Mouse (Mus musculus) neural tube, embryonic 12.5 days (tissue): ENCODE measurements around the gene Cpn2. TPM values are rescaled to one million over a fixed set of nuclear protein-coding genes. Genes with fewer than 3 reads are reported as not detected.

Experiments
- ATAC-seq: fragments of 200-750 bp; cut with Nextera tagmentation; 2 replicates; pipeline ENCODE4 v1.8.0; 2017; ENCODE audit warnings: low read depth, mild to moderate bottlenecking, moderate TSS enrichment, moderate library complexity; ENCODE audit not compliant: low FRiP score
- H3K27ac ChIP-seq: fragments of 300-500 bp; sonication (generic); 2 replicates; pipeline ENCODE4 v1.5.1; 2016
- H3K27me3 ChIP-seq: fragments of 300-500 bp; sonication (generic); replicated peaks from 2 replicates; pipeline ENCODE4 v1.6.1; 2016; ENCODE audit warnings: mild to moderate bottlenecking
- H3K36me3 ChIP-seq: fragments of 300-500 bp; sonication (generic); 2 replicates; pipeline ENCODE4 v1.6.1; 2016; ENCODE audit warnings: mild to moderate bottlenecking
- H3K4me1 ChIP-seq: fragments of 300-500 bp; sonication (generic); 2 replicates; pipeline ENCODE4 v1.6.1; 2016
- H3K4me2 ChIP-seq: fragments of 300-500 bp; sonication (generic); replicated peaks from 2 replicates; pipeline ENCODE4 v1.6.1; 2016; ENCODE audit warnings: mild to moderate bottlenecking
- H3K4me3 ChIP-seq: fragments of 300-500 bp; sonication (generic); 2 replicates; pipeline ENCODE4 v1.5.1; 2016
- H3K9ac ChIP-seq: fragments of 300-500 bp; sonication (generic); 2 replicates; pipeline ENCODE4 v1.6.1; 2016; ENCODE audit warnings: mild to moderate bottlenecking
- H3K9me3 ChIP-seq: fragments of 300-500 bp; sonication (generic); 2 replicates; pipeline ENCODE4 v1.6.1; 2016; ENCODE audit warnings: mild to moderate bottlenecking
- WGBS: fragments of 180-500 bp; shearing (Covaris S2); methylation state at CpG from one replicate; pipeline ENCODE4 v1.1.7; 2016; 5-methylcytosine and 5-hydroxymethylcytosine counted together
- polyA plus RNA-seq: library from polyadenylated mRNA; unstranded; fragments of >200 nt; fragmentation: Nextera tagmentation; extraction: Ambion mirVana; gene quantifications from 2 replicates; pipeline ENCODE4 v1.2.1, GENCODE M21; 2016

Gene Cpn2
- polyA plus RNA-seq, 1 experiment from 2014 or later: not detected

DNA sequence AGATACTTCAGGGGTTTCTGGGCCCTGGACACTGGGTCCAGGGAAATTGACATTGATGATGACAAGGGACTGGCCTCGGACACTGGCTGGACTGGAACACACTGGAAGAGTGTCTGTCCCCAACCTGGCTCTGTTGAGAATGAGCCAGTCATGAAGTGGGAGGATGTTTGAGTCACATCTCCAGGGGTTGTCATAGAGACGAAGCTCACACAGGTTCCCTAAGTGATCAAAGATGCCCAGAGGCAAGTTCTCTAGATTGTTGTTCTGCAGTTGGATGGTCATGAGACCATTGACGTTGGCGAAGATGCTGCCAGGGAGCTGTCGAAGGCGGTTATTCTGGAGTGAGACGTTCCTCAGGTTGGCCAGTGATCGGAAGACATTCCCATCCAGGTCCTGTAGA is 5.8 kb upstream of the Cpn2 start:
- H3K27me3 ChIP-seq: no peaks in the 10 kb centered on the region; the same call in 1 of the 2 replicates
- no peak overlapping the region for H3K9ac ChIP-seq
- H3K36me3 ChIP-seq: no peaks in the 10 kb centered on the region
- 92% methylated on average over 8 of the region's 8 CpGs for WGBS
- no peak overlapping the region for H3K4me3 ChIP-seq
- no peaks in the 10 kb centered on the region for H3K9me3 ChIP-seq
- no peak overlapping the region for H3K27ac ChIP-seq
- ATAC-seq: no peak
- H3K4me2 ChIP-seq: no peak overlapping the region
- H3K4me1 ChIP-seq: no peaks in the 10 kb centered on the region

DNA sequence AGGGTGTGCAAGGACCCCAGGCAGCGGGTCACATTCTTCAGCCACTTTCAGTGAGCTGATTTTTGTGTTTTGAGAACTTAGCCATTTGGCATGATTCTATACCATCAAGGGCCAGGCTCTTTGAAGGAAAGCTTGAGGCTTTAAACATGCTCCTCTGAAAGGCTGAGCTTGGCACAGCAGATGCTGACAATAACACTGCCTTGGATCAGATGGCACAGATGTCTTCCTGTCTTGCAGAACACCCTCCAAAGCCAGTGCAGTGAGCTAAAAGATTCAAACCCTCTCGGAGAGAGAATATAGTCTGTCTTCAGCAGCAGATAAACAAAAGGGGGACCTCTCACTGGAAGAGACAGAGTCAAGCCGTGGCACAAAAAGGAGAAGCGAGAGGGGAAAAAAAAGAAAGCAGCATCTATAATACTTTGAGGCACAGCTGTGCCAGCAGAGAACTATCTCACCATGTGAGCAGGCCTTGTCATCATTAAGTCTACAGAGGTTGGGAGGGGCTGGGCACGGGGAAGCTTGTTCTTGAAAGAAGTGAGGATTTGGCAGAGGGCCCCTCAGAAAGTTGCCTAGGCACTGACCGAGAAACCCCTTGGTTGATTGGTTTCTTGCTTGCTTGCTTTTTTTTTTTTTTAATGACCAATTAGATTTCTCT is 4.8 kb upstream of the Cpn2 start:
- H3K4me1 ChIP-seq: no peaks in the 10 kb centered on the region
- H3K27ac ChIP-seq: no peak overlapping the region
- H3K9me3 ChIP-seq: no peaks in the 10 kb centered on the region
- no peaks in the 10 kb centered on the region for H3K36me3 ChIP-seq
- no peak overlapping the region for H3K9ac ChIP-seq
- WGBS: 74% methylated on average over 6 of the region's 6 CpGs
- H3K4me3 ChIP-seq: no peak overlapping the region
- H3K4me2 ChIP-seq: no peak overlapping the region
- no peak for ATAC-seq
- H3K27me3 ChIP-seq: no peaks in the 10 kb centered on the region; the same call in 1 of the 2 replicates

DNA sequence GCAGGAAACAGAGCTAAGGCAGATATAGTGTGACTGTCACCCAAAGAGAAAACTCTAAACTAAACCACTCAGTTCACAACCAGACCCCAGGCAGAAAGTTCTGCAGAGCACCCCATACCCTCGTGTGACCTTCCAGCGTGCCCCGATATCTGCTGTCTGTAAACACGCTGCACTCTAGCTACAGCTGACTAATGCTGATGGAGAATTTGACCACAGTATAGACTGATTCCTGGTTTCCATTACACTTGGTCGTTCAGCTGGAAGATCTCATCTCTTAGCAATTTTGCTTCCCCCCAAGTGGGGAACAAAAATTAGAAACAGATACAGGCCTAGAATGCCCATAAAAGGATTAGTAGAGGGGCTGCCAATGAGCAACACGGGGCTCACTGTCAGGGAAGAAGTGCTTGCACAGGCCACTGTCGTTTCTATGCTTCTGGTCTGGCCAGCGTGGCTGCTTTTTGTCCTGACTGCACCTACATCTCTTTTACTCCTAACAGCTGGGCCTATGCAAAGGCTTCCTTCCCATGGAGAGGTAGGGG is 4.0 kb upstream of the Cpn2 start:
- H3K4me3 ChIP-seq: no peak overlapping the region
- no peak overlapping the region for H3K27ac ChIP-seq
- no peak overlapping the region for H3K9ac ChIP-seq
- WGBS: 77% methylated on average over 8 of the region's 8 CpGs
- H3K36me3 ChIP-seq: no peaks in the 10 kb centered on the region
- ATAC-seq: no peak
- no peaks in the 10 kb centered on the region for H3K27me3 ChIP-seq
- H3K4me2 ChIP-seq: no peak overlapping the region
- H3K4me1 ChIP-seq: no peaks in the 10 kb centered on the region
- no peaks in the 10 kb centered on the region for H3K9me3 ChIP-seq

DNA sequence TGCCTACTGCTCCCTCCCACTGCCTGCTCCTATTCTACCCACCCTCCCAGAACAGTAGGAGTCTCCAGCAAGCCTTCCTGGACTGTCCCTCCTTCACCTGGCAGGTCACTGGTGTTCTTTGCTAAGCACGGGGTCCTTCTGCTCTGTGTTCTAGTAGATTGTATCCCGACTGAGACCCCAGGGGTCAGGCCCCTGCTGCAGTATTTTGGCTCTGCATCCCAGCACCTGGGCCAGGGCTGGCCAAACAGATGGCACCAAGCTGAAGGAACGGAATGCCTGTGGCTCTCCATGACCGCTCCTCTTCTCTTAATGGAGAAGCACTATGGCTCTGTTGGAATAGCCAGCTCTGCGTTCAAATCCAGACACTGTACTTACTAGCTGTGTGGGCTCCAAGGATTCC is 738 bp downstream of the Cpn2 start:
- no peaks in the 10 kb centered on the region for H3K27me3 ChIP-seq
- H3K27ac ChIP-seq: no peak overlapping the region
- H3K4me1 ChIP-seq: no peaks in the 10 kb centered on the region
- H3K9ac ChIP-seq: no peak overlapping the region
- no peaks in the 10 kb centered on the region for H3K36me3 ChIP-seq
- WGBS: 91% methylated on average over 5 of the region's 5 CpGs
- no peak overlapping the region for H3K4me3 ChIP-seq
- no peak overlapping the region for H3K4me2 ChIP-seq
- no peak for ATAC-seq
- H3K9me3 ChIP-seq: no peaks in the 10 kb centered on the region

DNA sequence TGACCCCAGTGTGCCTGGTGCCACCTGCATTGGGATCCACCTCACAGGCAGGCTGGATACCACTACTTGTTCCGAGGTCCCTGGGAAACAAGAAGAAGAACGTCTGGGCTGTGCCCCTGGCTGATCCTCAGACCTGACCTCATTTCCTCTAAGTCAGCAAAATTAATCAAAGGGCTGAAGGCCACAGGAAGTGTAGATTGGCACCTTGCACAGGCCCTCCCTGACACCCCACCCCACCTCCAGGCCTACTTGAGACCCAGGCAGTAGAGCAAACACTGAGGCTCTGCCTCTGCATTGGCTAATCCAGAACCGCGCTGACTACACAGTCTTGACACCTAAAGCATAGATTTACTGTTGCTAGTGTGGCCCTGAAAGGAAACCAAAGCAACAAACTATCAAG is 1.7 kb downstream of the Cpn2 start:
- H3K4me2 ChIP-seq: no peak overlapping the region
- H3K4me1 ChIP-seq: no peaks in the 10 kb centered on the region
- no peak overlapping the region for H3K4me3 ChIP-seq
- no peak overlapping the region for H3K9ac ChIP-seq
- H3K36me3 ChIP-seq: no peaks in the 10 kb centered on the region
- H3K9me3 ChIP-seq: no peaks in the 10 kb centered on the region
- WGBS: 83% methylated on average over 4 of the region's 4 CpGs
- no peaks in the 10 kb centered on the region for H3K27me3 ChIP-seq
- no peak for ATAC-seq
- H3K27ac ChIP-seq: no peak overlapping the region

DNA sequence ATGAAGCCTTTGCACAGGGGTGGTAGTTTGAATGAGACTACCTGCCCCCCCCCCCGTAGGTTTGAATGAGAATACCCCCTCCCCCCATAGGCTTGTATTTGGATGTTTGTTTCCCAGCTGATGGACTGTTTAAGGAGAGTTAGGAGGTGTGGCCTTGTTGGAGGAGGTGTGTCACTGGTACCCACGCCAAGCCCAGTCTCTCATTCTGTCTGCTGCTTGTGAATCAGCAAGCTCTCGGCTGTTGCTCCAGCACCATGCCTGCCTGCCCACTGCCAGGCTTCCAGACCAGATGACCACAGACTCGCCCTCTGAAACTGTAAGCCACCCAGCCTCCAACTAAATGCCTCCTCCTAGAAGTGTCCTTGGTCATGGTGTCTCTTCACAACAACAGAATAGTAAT is 4.1 kb downstream of the Cpn2 start:
- Histone ChIP-seq H3K4me2 (no peak overlapping the region), H3K9ac (no peak overlapping the region), H3K4me3 (no peak overlapping the region), H3K27me3 (no peaks in the 10 kb centered on the region), H3K36me3 (no peaks in the 10 kb centered on the region), H3K9me3 (no peaks in the 10 kb centered on the region), H3K4me1 (no peaks in the 10 kb centered on the region), H3K27ac (no peak overlapping the region)
- WGBS: 67% methylated on average over 4 of the region's 4 CpGs
- no peak for ATAC-seq

DNA sequence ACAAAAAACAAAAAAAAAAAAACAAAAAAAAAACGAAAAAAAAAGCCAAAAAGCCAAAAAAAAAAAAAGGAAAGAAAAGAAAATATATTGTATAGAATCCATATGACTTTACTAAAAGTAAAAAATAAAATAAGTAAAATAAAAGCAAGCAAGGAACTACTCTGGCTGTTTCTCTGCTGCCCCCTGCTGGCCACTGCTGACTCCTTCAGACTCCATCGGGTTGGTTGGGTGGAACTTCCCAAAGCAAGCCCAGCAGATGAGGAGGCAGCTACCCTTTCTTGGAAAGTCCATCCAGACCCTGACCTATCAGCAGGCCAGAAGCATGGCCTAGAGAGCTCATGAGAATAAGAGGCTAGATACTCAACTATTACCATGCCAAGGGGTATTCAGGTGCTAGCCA is 4.6 kb downstream of the Cpn2 start:
- Histone ChIP-seq H3K9me3 (no peaks in the 10 kb centered on the region), H3K4me3 (no peak overlapping the region), H3K4me1 (no peaks in the 10 kb centered on the region), H3K36me3 (no peaks in the 10 kb centered on the region), H3K9ac (no peak overlapping the region), H3K4me2 (no peak overlapping the region), H3K27me3 (no peaks in the 10 kb centered on the region), H3K27ac (no peak overlapping the region)
- WGBS: 0% methylated on average over 2 of the region's 2 CpGs
- ATAC-seq: no peak; the same call in 1 of the 2 replicates

DNA sequence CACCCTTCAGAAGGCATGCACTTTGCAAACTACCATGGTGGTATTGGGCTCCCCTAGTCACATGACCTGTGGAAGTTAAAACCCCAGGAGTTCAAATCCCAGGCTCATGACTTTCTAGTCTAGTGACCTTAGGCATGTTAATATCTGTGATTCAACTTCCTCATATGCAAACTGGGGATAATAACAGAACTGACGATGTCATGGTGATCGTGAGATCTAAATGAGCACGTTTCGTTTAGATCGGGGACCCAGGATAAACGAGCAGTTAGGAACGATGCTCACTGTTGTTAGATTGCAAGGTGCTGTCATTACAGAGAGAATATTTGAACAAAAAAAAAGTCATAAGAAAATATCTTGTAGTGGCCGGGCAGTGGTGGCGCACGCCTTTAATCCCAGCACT is 5.1 kb downstream of the Cpn2 start:
- Histone ChIP-seq H3K27me3 (no peaks in the 10 kb centered on the region), H3K4me3 (no peak overlapping the region), H3K27ac (no peak overlapping the region), H3K4me1 (no peaks in the 10 kb centered on the region), H3K9ac (no peak overlapping the region), H3K9me3 (no peaks in the 10 kb centered on the region), H3K36me3 (no peaks in the 10 kb centered on the region), H3K4me2 (no peak overlapping the region)
- no peak for ATAC-seq
- WGBS: 88% methylated on average over 10 of the region's 10 CpGs

DNA sequence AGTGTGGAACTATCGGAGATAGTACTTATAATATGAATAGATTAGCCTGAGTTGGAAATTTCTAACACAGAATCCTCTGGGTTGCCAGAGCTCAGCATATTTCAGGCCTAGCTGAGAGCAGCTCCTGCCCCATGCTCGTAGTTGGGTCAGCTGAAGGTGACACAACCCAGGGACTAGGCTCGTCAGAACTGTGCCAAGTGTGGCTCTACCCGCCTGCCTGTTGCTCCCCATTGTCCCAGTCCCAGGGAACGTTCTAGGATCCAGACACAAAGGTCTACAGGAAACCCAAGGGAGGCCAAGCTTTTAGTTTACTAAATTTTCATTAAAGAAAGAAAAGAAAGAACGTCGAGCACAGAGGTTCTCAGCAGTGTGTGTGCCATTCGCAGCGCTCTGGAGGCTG is 6.0 kb downstream of the Cpn2 start:
- WGBS: 91% methylated on average over 9 of the region's 9 CpGs
- no peak for ATAC-seq
- Histone ChIP-seq H3K36me3 (no peaks in the 10 kb centered on the region), H3K27ac (no peak overlapping the region), H3K4me2 (no peak overlapping the region), H3K9ac (no peak overlapping the region), H3K4me3 (no peak overlapping the region), H3K27me3 (no peaks in the 10 kb centered on the region), H3K9me3 (no peaks in the 10 kb centered on the region), H3K4me1 (no peaks in the 10 kb centered on the region)

DNA sequence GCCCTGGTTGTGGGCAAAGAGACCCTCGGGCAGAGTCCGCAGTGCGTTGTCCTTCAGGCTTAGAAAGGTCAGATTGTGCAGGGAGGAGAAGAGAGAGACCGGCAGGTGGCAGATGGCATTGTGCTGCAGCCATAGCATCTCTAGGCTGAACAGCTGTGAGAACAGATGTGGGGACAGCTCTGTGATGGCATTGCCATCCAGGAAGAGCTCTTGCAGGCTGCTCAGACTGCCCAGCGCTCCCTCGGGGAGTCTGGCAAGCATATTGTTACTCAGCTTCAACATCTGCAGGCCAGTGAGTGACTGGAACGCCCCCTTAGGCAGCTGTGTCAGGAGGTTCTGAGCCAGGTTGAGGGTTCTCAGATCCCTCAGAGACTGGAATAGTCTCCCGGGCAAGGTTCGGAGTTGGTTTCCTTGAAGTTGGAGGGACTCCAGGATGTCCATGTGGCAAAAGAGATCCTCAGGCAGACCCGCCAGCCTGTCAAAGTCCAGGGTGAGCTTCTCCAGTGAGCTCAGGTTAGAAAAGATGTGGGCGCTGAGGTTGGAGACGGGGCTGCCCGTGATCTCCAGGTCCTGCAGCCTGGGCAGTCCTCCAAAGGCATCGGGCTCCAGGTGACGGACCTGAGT is 7.2 kb downstream of the Cpn2 start:
- no peak for ATAC-seq
- Histone ChIP-seq H3K4me3 (no peak overlapping the region), H3K27me3 (no peaks in the 10 kb centered on the region), H3K9me3 (no peaks in the 10 kb centered on the region), H3K4me2 (no peak overlapping the region), H3K36me3 (no peaks in the 10 kb centered on the region), H3K27ac (no peak overlapping the region), H3K9ac (no peak overlapping the region), H3K4me1 (no peaks in the 10 kb centered on the region)
- 92% methylated on average over 15 of the region's 15 CpGs for WGBS

DNA sequence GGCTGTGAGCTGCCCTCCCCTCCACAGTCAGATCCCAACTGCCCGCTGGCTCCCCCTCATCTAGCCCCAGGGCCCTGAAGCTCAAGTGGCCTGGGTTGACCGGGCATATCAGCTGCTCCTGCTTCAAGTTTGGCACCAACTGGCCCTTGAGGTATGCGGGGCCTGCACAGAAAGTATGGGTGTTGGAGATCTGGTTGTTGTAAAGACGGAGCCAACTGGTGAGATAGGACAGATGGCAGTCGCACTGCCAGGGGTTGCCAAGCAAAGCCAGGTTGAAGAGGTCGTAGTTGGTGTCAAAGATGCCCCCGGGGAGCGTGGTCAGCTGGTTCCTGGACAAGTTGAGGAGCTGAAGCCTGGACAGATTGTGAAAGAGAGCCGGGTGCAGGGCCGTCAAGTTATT is 7.9 kb downstream of the Cpn2 start:
- H3K36me3 ChIP-seq: no peaks in the 10 kb centered on the region
- ATAC-seq: no peak
- H3K9me3 ChIP-seq: no peaks in the 10 kb centered on the region
- no peak overlapping the region for H3K4me3 ChIP-seq
- no peak overlapping the region for H3K27ac ChIP-seq
- WGBS: 87% methylated on average over 10 of the region's 10 CpGs
- H3K4me1 ChIP-seq: no peaks in the 10 kb centered on the region
- H3K4me2 ChIP-seq: no peak overlapping the region
- H3K9ac ChIP-seq: no peak overlapping the region
- H3K27me3 ChIP-seq: no peaks in the 10 kb centered on the region

DNA sequence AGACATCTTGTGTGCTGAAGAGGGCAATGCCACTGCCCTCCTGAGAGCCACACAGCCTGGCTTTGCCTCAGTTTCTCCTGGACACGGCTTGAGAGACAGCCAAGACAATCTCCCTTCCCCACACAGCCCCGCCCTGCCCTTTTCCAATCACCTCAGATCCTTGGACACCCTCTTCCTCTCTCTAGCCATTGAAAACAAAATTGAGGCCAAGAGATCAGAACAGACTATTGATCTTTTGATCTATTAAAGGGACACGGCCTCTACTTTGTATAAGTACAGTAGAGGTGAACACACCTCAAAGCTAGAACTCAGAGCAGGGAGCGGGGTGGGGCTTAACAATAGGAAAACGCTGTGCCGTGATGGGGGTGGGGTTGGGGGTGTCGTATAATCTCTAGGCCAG is 8.9 kb downstream of the Cpn2 start:
- Histone ChIP-seq H3K4me1 (no peaks in the 10 kb centered on the region), H3K27ac (no peak overlapping the region), H3K4me2 (no peak overlapping the region), H3K36me3 (no peaks in the 10 kb centered on the region), H3K4me3 (no peak overlapping the region), H3K9me3 (no peaks in the 10 kb centered on the region), H3K9ac (no peak overlapping the region), H3K27me3 (no peaks in the 10 kb centered on the region)
- no peak for ATAC-seq
- 89% methylated on average over 7 of the region's 7 CpGs for WGBS

DNA sequence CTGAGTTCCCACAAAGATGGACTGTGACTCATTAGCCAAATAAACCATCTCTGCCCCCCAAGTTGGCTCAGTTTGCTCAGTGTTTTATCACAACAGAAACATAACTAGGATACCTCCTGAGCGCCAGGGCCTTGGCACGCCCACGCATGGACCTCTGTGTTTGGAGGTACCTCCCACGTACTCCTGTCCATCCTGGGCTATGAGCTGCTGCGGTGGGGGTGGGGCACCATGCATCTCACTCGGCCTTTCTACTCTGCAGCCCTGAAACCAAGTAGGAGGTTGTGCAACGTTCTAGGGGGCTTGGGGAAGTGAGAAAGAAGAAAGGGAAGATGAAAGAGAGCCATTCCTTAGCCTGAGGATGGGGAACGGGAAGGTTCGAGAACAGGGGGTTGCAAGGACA is 9.6 kb downstream of the Cpn2 start:
- ATAC-seq: no peak
- WGBS: 83% methylated on average over 9 of the region's 9 CpGs
- Histone ChIP-seq H3K4me2 (no peak overlapping the region), H3K9ac (no peak overlapping the region), H3K4me3 (no peak overlapping the region), H3K27ac (no peak overlapping the region), H3K9me3 (no peaks in the 10 kb centered on the region), H3K4me1 (no peaks in the 10 kb centered on the region), H3K27me3 (no peaks in the 10 kb centered on the region), H3K36me3 (no peaks in the 10 kb centered on the region)
